Mouse (Mus musculus) lung, embryonic 15.5 days (tissue): ENCODE measurements around the gene Fsip1. TPM values are rescaled to one million over a fixed set of nuclear protein-coding genes. Genes with fewer than 3 reads are reported as not detected.

ENCODE experiments used
- ATAC-seq: fragments of 200-750 bp; cut with Nextera tagmentation; 2 replicates; pipeline ENCODE4 v1.8.0; 2017; ENCODE audit warnings: moderate number of reproducible peaks, borderline replicate concordance; ENCODE audit not compliant: low FRiP score, low TSS enrichment; ENCODE audit errors: extremely low read depth
- H3K27ac ChIP-seq: fragments of 300-500 bp; sonication (generic); 2 replicates; pipeline ENCODE4 v1.5.1; 2015; ENCODE audit warnings: moderate library complexity, mild to moderate bottlenecking, inconsistent platforms
- H3K27me3 ChIP-seq: fragments of 300-500 bp; sonication (generic); 2 replicates; pipeline ENCODE4 v1.6.1; 2015; ENCODE audit warnings: inconsistent platforms
- H3K36me3 ChIP-seq: fragments of 300-500 bp; sonication (generic); 2 replicates; pipeline ENCODE4 v1.6.1; 2015; ENCODE audit warnings: inconsistent platforms
- H3K4me1 ChIP-seq: fragments of 300-500 bp; sonication (generic); 2 replicates; pipeline ENCODE4 v1.6.1; 2015; ENCODE audit warnings: inconsistent platforms
- H3K4me2 ChIP-seq: fragments of 300-500 bp; sonication (generic); 2 replicates; pipeline ENCODE4 v1.6.1; 2015; ENCODE audit warnings: inconsistent platforms, mild to moderate bottlenecking, moderate library complexity
- H3K4me3 ChIP-seq: fragments of 300-500 bp; sonication (generic); 2 replicates; pipeline ENCODE4 v1.5.1; 2015; ENCODE audit warnings: mild to moderate bottlenecking, inconsistent platforms
- H3K9ac ChIP-seq: fragments of 300-500 bp; sonication (generic); 2 replicates; pipeline ENCODE4 v1.6.1; 2015; ENCODE audit warnings: inconsistent platforms
- H3K9me3 ChIP-seq: fragments of 300-500 bp; sonication (generic); 2 replicates; pipeline ENCODE4 v1.6.1; 2016; ENCODE audit warnings: inconsistent platforms
- WGBS: fragments of 180-500 bp; shearing (Covaris S2); methylation state at CpG from one replicate; pipeline ENCODE4 v1.1.7; 2015; 5-methylcytosine and 5-hydroxymethylcytosine counted together
- polyA plus RNA-seq: library from polyadenylated mRNA; unstranded; fragments of >200 nt; fragmentation: Nextera tagmentation; extraction: Ambion mirVana; gene quantifications from 2 replicates; pipeline ENCODE4 v1.2.1, GENCODE M21; 2015

Fsip1 gene
- polyA plus RNA-seq, 1 experiment from 2014 or later = 0.89 TPM

- Histone ChIP-seq H3K9me3 (no peaks in the 10 kb centered on the region), H3K27me3 (no peaks in the 10 kb centered on the region), H3K4me2 (no peak overlapping the region), H3K4me3 (no peak overlapping the region), H3K4me1 (peaks cover 48% of the 10 kb centered on the region), H3K9ac (no peak overlapping the region), H3K27ac (no peak overlapping the region), H3K36me3 (peaks cover 98% of the 10 kb centered on the region)
- 92% methylated on average over 12 of the region's 12 CpGs for WGBS
- no peak for ATAC-seq
These were observed 137.1 kb downstream of the Fsip1 start for GRCm38 (mm10) chr2:118119684-118120083.

GRCm38 (mm10) chr2:118118515-118118914, 138.3 kb downstream of the Fsip1 start:
- Histone ChIP-seq H3K4me1 (peaks cover 37% of the 10 kb centered on the region), H3K9me3 (no peaks in the 10 kb centered on the region), H3K4me2 (no peak overlapping the region), H3K36me3 (peaks cover 92% of the 10 kb centered on the region), H3K27ac (peak overlapping the region; percentile 21; the same call in 1 of the 2 replicates), H3K9ac (no peak overlapping the region), H3K27me3 (no peaks in the 10 kb centered on the region), H3K4me3 (no peak overlapping the region)
- ATAC-seq = no peak
- 80% methylated on average over 7 of the region's 7 CpGs for WGBS

- Histone ChIP-seq H3K4me1 (peaks cover 37% of the 10 kb centered on the region), H3K36me3 (peaks cover 87% of the 10 kb centered on the region), H3K9ac (no peak overlapping the region), H3K4me3 (no peak overlapping the region), H3K27me3 (no peaks in the 10 kb centered on the region), H3K4me2 (no peak overlapping the region), H3K27ac (0 out of 2 replicates have a peak overlapping the region, but pooled peaks have one; percentile 21), H3K9me3 (no peaks in the 10 kb centered on the region)
- WGBS = 67% methylated on average over 6 of the region's 6 CpGs
- ATAC-seq = no peak
These were observed 138.7 kb downstream of the Fsip1 start for GRCm38 (mm10) chr2:118118045-118118444.

GRCm38 (mm10) chr2:118117401-118117800, 139.4 kb downstream of the Fsip1 start:
- Histone ChIP-seq H3K4me3 (no peak overlapping the region), H3K4me2 (no peak overlapping the region), H3K36me3 (peaks cover 81% of the 10 kb centered on the region), H3K4me1 (peaks cover 37% of the 10 kb centered on the region), H3K27me3 (no peaks in the 10 kb centered on the region), H3K9ac (no peak overlapping the region), H3K9me3 (no peaks in the 10 kb centered on the region), H3K27ac (0 out of 2 replicates have a peak overlapping the region, but pooled peaks have one; percentile 9)
- ATAC-seq = no peak
- WGBS = 41% methylated on average over 11 of the region's 11 CpGs

GRCm38 (mm10) chr2:118116754-118117290, 139.9 kb downstream of the Fsip1 start:
- Histone ChIP-seq H3K4me1 (peaks cover 37% of the 10 kb centered on the region), H3K9ac (no peak overlapping the region), H3K9me3 (no peaks in the 10 kb centered on the region), H3K27ac (no peak overlapping the region), H3K27me3 (no peaks in the 10 kb centered on the region), H3K4me2 (0 out of 2 replicates have a peak overlapping the region, but pooled peaks have one; percentile 14), H3K36me3 (peaks cover 75% of the 10 kb centered on the region), H3K4me3 (no peak overlapping the region)
- 33% methylated on average over 3 of the region's 3 CpGs for WGBS
- no peak for ATAC-seq

- Histone ChIP-seq H3K9me3 (no peaks in the 10 kb centered on the region), H3K27ac (no peak overlapping the region), H3K4me1 (peaks cover 37% of the 10 kb centered on the region), H3K36me3 (peaks cover 68% of the 10 kb centered on the region), H3K9ac (no peak overlapping the region), H3K4me3 (no peak overlapping the region), H3K27me3 (no peaks in the 10 kb centered on the region), H3K4me2 (peak overlapping the region; percentile 92)
- 59% methylated on average over 2 of the region's 2 CpGs for WGBS
- ATAC-seq = no peak
These were observed 140.6 kb downstream of the Fsip1 start for GRCm38 (mm10) chr2:118116180-118116579.

GRCm38 (mm10) chr2:118115647-118116046, 141.1 kb downstream of the Fsip1 start:
- Histone ChIP-seq H3K36me3 (peaks cover 63% of the 10 kb centered on the region), H3K4me1 (peaks cover 40% of the 10 kb centered on the region), H3K9me3 (no peaks in the 10 kb centered on the region), H3K27ac (no peak overlapping the region), H3K9ac (no peak overlapping the region; the same call in 1 of the 2 replicates), H3K27me3 (no peaks in the 10 kb centered on the region), H3K4me3 (peak overlapping the region; percentile 72), H3K4me2 (peak overlapping the region; percentile 92)
- ATAC-seq = no peak
- 58% methylated on average over 7 of the region's 7 CpGs for WGBS

GRCm38 (mm10) chr2:118114671-118115070, 142.1 kb downstream of the Fsip1 start:
- no peak for ATAC-seq
- Histone ChIP-seq H3K4me2 (peak overlapping the region; percentile 92), H3K4me3 (peak overlapping the region; percentile 72), H3K4me1 (peaks cover 50% of the 10 kb centered on the region), H3K27ac (peak overlapping the region; percentile 91), H3K36me3 (peaks cover 53% of the 10 kb centered on the region), H3K9ac (peak overlapping the region; percentile 76), H3K27me3 (no peaks in the 10 kb centered on the region), H3K9me3 (no peaks in the 10 kb centered on the region)
- WGBS = 46% methylated on average over 10 of the region's 10 CpGs

- H3K4me3 ChIP-seq = peak overlapping the region; percentile 72
- no peaks in the 10 kb centered on the region for H3K27me3 ChIP-seq
- H3K9ac ChIP-seq = peak overlapping the region; percentile 76
- H3K27ac ChIP-seq = peak overlapping the region; percentile 91
- 17% methylated on average over 8 of the region's 8 CpGs for WGBS
- H3K4me2 ChIP-seq = peak overlapping the region; percentile 92
- H3K4me1 ChIP-seq = peaks cover 56% of the 10 kb centered on the region
- no peaks in the 10 kb centered on the region for H3K9me3 ChIP-seq
- no peak for ATAC-seq
- H3K36me3 ChIP-seq = peaks cover 46% of the 10 kb centered on the region
These were observed 142.8 kb downstream of the Fsip1 start for GRCm38 (mm10) chr2:118113808-118114524.

- 19% methylated on average over 21 of the region's 21 CpGs for WGBS
- peak overlapping the region; percentile 76 for H3K9ac ChIP-seq
- peak overlapping the region; percentile 72 for H3K4me3 ChIP-seq
- H3K36me3 ChIP-seq = peaks cover 36% of the 10 kb centered on the region
- H3K4me2 ChIP-seq = peak overlapping the region; percentile 92
- no peak for ATAC-seq
- H3K4me1 ChIP-seq = peaks cover 53% of the 10 kb centered on the region
- peak overlapping the region; percentile 91 for H3K27ac ChIP-seq
- no peaks in the 10 kb centered on the region for H3K9me3 ChIP-seq
- H3K27me3 ChIP-seq = no peaks in the 10 kb centered on the region
These were observed 143.8 kb downstream of the Fsip1 start for GRCm38 (mm10) chr2:118112846-118113479.

GRCm38 (mm10) chr2:118112438-118112837, 144.3 kb downstream of the Fsip1 start:
- no peak for ATAC-seq
- H3K9ac ChIP-seq = peak overlapping the region; percentile 76
- peak overlapping the region; percentile 72 for H3K4me3 ChIP-seq
- H3K27me3 ChIP-seq = no peaks in the 10 kb centered on the region
- H3K36me3 ChIP-seq = peaks cover 31% of the 10 kb centered on the region
- H3K9me3 ChIP-seq = no peaks in the 10 kb centered on the region
- H3K27ac ChIP-seq = peak overlapping the region; percentile 91
- peak overlapping the region; percentile 92 for H3K4me2 ChIP-seq
- WGBS = 7% methylated on average over 5 of the region's 5 CpGs
- H3K4me1 ChIP-seq = peaks cover 48% of the 10 kb centered on the region
